Mouse (Mus musculus) ES-Bruce4 (cell line): ENCODE results near the gene Kctd13. TPM values are rescaled to one million over a fixed set of nuclear protein-coding genes. Genes with fewer than 3 reads are reported as not detected.

Source experiments
- H3K27ac ChIP-seq: 2 replicates; pipeline ENCODE4 v1.5.1; 2012; ENCODE audit warnings: low read length, inconsistent platforms; ENCODE audit not compliant: insufficient read depth
- H3K27me3 ChIP-seq: 2 replicates; pipeline ENCODE4 v1.6.1; 2012; ENCODE audit warnings: mild to moderate bottlenecking, low read length, inconsistent platforms; ENCODE audit not compliant: control insufficient read depth, poor library complexity, insufficient read depth, severe bottlenecking
- H3K36me3 ChIP-seq: 2 replicates; pipeline ENCODE4 v1.6.1; 2012; ENCODE audit warnings: inconsistent platforms, mild to moderate bottlenecking, low read length, moderate library complexity; ENCODE audit not compliant: control insufficient read depth, poor library complexity, insufficient read depth, severe bottlenecking
- H3K4me1 ChIP-seq: one replicate; pipeline ENCODE4 v1.8.1; 2011; ENCODE audit warnings: low read length; ENCODE audit not compliant: control insufficient read depth, insufficient read depth
- H3K4me3 ChIP-seq: 2 replicates; pipeline ENCODE4 v1.5.1; 2011; ENCODE audit warnings: low read depth, mild to moderate bottlenecking, low read length
- H3K9ac ChIP-seq: 2 replicates; pipeline ENCODE4 v1.6.1; 2012; ENCODE audit warnings: low read depth, mild to moderate bottlenecking, inconsistent platforms; ENCODE audit not compliant: poor library complexity, severe bottlenecking
- H3K9me3 ChIP-seq: replicated peaks from 2 replicates; pipeline ENCODE4 v1.6.1; 2012; ENCODE audit warnings: mild to moderate bottlenecking, low read length, inconsistent platforms; ENCODE audit not compliant: control insufficient read depth, poor library complexity, insufficient read depth, severe bottlenecking
- CTCF ChIP-seq: IDR thresholded peaks from one replicate; pipeline ENCODE4 v1.8.1; 2011; ENCODE audit warnings: low read depth, low read length
- EP300 ChIP-seq: IDR thresholded peaks from 2 replicates; pipeline ENCODE4 v1.6.1; 2011; ENCODE audit warnings: low read depth, low read length; ENCODE audit not compliant: insufficient read depth
- POLR2A ChIP-seq: IDR thresholded peaks from one replicate; pipeline ENCODE4 v1.8.1; 2011; ENCODE audit warnings: low read length; ENCODE audit not compliant: insufficient read depth
- polyA plus RNA-seq: library from polyadenylated mRNA; stranded (reverse); fragments of >200 nt; gene quantifications from 2 replicates; pipeline ENCODE4 v1.2.4, GENCODE M21; 2011; ENCODE audit warnings: low read depth; ENCODE audit not compliant: missing spikeins, insufficient read depth, insufficient read length

Kctd13 gene
- polyA plus RNA-seq, 1 experiment, result 26.8 TPM

GRCm38 (mm10) chr7:126975893-126975949 lies 47.0 kb downstream of the Kctd13 start, which contains the start of gene Cdipt:
Gene Cdipt (plus strand): TSS chr7:126975914.
- Histone ChIP-seq H3K36me3 (peaks cover 14% of the 10 kb centered on the region; the same call in 1 of the 2 replicates), H3K9ac (peak within 1 kb of the TSS; percentile 96), H3K4me3 (peak within 1 kb of the TSS; percentile 92), H3K27me3 (no peaks in the 10 kb centered on the region), H3K27ac (peak within 1 kb of the TSS; percentile 62), H3K4me1 (no peaks in the 10 kb centered on the region), H3K9me3 (no peaks in the 10 kb centered on the region)
- TF ChIP-seq CTCF (no peak), EP300 (no peak), POLR2A (no peak)

- H3K27ac ChIP-seq, result peak within 1 kb of the TSS; percentile 62
- no peaks in the 10 kb centered on the region for H3K4me1 ChIP-seq
- peak within 1 kb of the TSS; percentile 92 for H3K4me3 ChIP-seq
- TF ChIP-seq EP300 (peak; percentile 66; the same call in 1 of the 2 replicates), CTCF (peak; percentile 88), POLR2A (no peak)
- H3K27me3 ChIP-seq, result no peaks in the 10 kb centered on the region
- H3K9me3 ChIP-seq, result no peaks in the 10 kb centered on the region
- peaks cover 14% of the 10 kb centered on the region; the same call in 1 of the 2 replicates for H3K36me3 ChIP-seq
- peak within 1 kb of the TSS; percentile 96 for H3K9ac ChIP-seq
Measured at GRCm38 (mm10) chr7:126975950-126976866, 47.5 kb downstream of the Kctd13 start, which contains the start of gene Cdiptos. Gene Cdiptos (minus strand): TSS chr7:126976098.

- Histone ChIP-seq H3K36me3 (peaks cover 14% of the 10 kb centered on the region; the same call in 1 of the 2 replicates), H3K27me3 (no peaks in the 10 kb centered on the region), H3K27ac (no peak overlapping the region; the same call in 1 of the 2 replicates), H3K9me3 (no peaks in the 10 kb centered on the region), H3K4me1 (no peaks in the 10 kb centered on the region), H3K4me3 (peak overlapping the region; percentile 92), H3K9ac (peak overlapping the region; percentile 96)
- TF ChIP-seq CTCF (no peak), EP300 (no peak), POLR2A (no peak)
Measured at GRCm38 (mm10) chr7:126976878-126977459, 48.3 kb downstream of the Kctd13 start.

- H3K36me3 ChIP-seq, result peaks cover 14% of the 10 kb centered on the region; the same call in 1 of the 2 replicates
- H3K4me3 ChIP-seq, result no peak overlapping the region
- H3K4me1 ChIP-seq, result no peaks in the 10 kb centered on the region
- H3K27ac ChIP-seq, result no peak overlapping the region
- H3K9ac ChIP-seq, result no peak overlapping the region
- no peaks in the 10 kb centered on the region for H3K27me3 ChIP-seq
- TF ChIP-seq EP300, result no peak
- no peak for TF ChIP-seq CTCF
- no peak for TF ChIP-seq POLR2A
- H3K9me3 ChIP-seq, result no peaks in the 10 kb centered on the region
Measured at GRCm38 (mm10) chr7:126978841-126979240, 50.2 kb downstream of the Kctd13 start.

- Histone ChIP-seq H3K36me3 (peaks cover 14% of the 10 kb centered on the region; the same call in 1 of the 2 replicates), H3K27ac (no peak overlapping the region), H3K4me3 (no peak overlapping the region), H3K4me1 (no peaks in the 10 kb centered on the region), H3K27me3 (no peaks in the 10 kb centered on the region), H3K9me3 (no peaks in the 10 kb centered on the region), H3K9ac (no peak overlapping the region)
- TF ChIP-seq POLR2A (no peak), EP300 (no peak), CTCF (no peak)
Measured at GRCm38 (mm10) chr7:126981601-126982000, 52.9 kb downstream of the Kctd13 start.

GRCm38 (mm10) chr7:126982054-126982453 lies 53.4 kb downstream of the Kctd13 start:
- H3K27me3 ChIP-seq, result no peaks in the 10 kb centered on the region
- peaks cover 14% of the 10 kb centered on the region; the same call in 1 of the 2 replicates for H3K36me3 ChIP-seq
- H3K4me3 ChIP-seq, result no peak overlapping the region
- no peak overlapping the region for H3K9ac ChIP-seq
- TF ChIP-seq EP300, result no peak
- TF ChIP-seq CTCF, result no peak
- TF ChIP-seq POLR2A, result no peak
- H3K4me1 ChIP-seq, result no peaks in the 10 kb centered on the region
- no peaks in the 10 kb centered on the region for H3K9me3 ChIP-seq
- no peak overlapping the region for H3K27ac ChIP-seq
